Mouse (Mus musculus): ENCODE results near the gene Pptc7. TPM values are rescaled to one million over a fixed set of nuclear protein-coding genes. Genes with fewer than 3 reads are reported as not detected.

Gene Pptc7
- total RNA-seq, 2 experiments from 2014 or later = 39.6 to 74.8 TPM

DNA sequence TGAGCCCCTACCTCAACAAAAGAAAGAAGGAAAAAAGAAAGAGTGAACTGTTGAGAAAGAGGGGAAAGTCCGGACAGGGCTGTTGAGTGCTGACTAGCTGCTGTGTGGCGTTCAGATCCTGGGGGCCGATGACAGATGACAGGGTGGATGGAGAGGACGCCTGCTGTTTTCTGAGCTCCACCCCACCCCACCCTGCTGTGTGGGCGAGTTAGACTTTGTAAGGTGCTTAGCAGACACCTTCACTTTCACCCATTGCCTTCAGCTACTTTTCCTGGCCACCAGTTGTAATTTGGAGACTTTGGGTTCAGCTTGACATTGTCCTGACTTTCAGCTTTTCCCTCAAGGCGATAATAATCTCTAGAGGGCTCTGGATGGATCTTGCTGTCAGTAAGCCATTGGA is 7.0 kb downstream of the Pptc7 start:
- no peak for DNase-seq
- intact Hi-C loops (cut with DNase I; ENCODE audit: low total_unique reads) = no loop called here

DNA sequence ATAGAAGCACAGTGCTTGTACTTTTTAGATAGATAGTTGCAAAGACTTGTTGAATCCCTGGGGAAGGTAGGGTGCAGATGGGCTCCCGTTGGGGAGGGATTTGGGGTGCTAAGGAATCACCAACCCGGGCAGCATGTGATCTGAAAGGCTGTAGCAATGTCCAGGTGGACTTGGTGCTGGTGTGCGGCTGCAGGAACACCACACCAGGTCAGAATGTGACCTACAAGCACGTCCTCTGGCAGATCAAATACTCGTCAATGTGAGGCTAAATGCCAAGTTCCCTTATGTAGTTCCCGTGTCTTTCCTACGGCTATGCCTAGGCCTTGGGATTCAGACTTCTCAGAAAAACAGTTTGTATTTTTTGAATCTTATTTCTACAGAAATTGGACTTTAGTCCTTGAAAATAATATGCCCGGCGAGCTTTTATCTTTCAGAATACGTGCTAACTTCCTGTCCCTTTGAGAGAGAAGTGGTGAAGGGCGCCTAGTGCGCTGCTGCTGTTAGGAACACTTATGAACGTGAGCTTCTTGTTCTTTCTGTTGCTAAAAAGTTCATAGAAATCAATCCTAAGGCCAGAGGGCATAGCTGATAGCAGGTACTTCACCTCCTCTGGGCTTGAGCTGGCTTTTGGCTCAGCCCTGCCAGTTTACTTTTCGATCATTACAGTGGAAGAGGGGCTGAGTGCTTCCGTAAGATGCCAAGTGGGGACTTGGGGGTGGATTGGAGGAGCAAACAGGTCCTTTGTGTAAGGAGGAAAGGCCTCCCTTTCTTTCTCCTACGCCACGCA is 7.6 kb downstream of the Pptc7 start:
- intact Hi-C loops (cut with DNase I; ENCODE audit: low total_unique reads) = no loop called here
- DNase-seq = no peak

DNA sequence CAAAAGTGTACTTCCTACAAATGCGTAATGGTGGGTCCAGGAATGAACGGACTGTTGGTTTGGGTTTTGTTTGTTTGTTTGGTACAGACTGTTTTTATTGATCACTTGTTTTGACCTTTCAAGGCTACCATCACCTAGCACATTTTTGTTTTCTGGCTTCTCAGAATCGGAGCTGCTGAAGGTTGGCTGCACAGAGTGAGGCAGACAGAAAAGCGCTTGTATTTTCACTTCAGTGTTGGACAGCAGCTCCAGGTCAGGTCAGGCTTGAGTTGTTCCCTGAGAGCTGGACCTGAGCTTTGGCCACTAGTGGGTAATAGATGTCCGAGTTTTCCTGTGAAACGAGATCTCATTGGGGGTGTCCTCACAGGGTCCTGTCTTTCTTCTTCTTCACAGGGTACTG is 9.0 kb downstream of the Pptc7 start:
- intact Hi-C loops (cut with DNase I; ENCODE audit: low total_unique reads) = no loop called here

DNA sequence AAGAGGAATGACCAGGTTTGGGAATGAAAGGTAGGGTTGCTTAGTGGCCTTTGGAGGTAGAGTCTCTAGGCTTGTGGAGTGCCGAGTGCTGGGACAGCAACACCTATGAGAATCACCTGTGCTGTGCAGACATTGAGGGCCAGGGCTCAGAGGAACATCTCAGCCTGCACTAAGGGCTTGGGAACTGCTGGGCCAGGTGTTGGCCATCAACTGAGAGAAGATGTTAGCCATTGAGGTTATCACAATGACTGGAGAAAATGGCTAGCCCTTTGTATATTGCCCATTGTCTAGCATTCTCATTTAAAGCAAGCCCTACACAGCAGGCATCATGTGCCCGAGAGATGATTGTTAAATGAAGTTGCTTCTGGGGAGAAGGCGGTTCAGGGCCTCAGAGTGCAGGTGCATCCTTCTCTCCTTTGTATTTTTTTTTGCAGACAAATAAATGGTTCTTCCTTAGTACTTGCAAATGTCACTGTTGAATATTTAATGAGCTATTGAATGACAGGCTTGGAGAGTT is 10.1 kb downstream of the Pptc7 start:
- intact Hi-C loops (cut with DNase I; ENCODE audit: low total_unique reads) = no loop called here
- DNase-seq = no peak

More for the DNA sequence above, 9.0 kb downstream of the Pptc7 start:
- no peak for DNase-seq

DNA sequence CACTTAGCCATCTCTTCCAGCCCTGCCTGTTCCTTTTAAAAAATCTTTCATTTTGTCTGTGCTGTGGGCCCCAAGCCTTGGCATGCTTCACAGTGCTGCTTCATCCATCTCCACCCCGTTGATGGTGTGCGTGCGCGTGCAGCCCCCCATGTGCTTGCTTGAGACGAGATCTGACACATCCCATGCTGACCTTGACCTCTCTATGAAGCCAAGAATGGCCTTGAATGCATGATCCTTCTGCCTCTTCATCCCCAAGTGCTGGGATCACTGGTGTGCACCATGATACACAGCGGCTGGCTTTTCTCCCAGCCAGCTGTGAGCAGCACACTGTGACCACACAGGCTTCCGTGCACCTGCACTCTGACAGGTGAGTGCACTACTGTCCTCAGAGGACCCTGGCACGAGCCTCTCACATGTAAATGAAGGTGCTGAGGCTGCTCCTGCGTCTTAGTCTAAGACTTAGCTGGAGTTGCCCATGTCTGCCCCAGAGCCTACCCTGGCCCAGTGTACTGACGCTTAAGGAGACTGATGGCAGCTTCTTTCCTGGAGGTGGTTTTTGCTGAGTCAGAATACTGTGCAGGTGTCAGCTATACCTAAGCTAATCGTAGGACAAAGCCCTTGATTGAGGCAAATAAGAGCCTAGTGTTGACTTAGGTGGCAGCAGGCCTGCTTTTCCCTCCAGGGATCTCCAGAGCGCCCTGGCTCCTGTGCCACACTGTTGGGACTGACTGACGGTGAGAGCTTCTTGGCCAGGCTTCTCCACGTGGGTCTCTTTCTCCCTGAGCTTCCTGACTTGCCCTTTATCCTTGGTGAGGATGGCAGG is 11.2 kb downstream of the Pptc7 start:
- no peak for DNase-seq
- intact Hi-C loops (cut with DNase I; ENCODE audit: low total_unique reads) = no loop called here

DNA sequence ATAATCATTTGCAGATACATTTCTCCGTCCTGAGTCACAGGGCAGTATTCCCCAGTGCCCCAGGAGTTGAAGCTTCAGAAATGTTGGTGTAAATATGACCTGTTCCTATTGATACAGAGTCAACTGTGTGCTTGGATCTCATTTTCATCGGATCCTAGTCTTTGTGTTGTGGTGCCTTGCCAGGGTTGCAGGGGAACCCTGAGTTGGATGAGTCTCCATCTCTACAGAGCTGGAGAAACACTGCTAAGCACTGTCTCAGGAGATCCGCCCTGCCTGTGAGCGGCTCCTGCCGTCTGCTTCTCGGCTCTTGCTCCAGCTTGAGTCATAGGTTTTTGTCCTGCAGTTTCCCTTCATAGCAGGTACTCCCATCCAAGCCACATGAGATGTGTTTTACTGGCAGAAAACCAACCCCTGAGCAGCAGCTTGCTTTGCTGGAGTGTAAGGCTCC is 15.9 kb downstream of the Pptc7 start:
- DNase-seq = no peak
- intact Hi-C loops (cut with DNase I; ENCODE audit: low total_unique reads) = no loop called here

DNA sequence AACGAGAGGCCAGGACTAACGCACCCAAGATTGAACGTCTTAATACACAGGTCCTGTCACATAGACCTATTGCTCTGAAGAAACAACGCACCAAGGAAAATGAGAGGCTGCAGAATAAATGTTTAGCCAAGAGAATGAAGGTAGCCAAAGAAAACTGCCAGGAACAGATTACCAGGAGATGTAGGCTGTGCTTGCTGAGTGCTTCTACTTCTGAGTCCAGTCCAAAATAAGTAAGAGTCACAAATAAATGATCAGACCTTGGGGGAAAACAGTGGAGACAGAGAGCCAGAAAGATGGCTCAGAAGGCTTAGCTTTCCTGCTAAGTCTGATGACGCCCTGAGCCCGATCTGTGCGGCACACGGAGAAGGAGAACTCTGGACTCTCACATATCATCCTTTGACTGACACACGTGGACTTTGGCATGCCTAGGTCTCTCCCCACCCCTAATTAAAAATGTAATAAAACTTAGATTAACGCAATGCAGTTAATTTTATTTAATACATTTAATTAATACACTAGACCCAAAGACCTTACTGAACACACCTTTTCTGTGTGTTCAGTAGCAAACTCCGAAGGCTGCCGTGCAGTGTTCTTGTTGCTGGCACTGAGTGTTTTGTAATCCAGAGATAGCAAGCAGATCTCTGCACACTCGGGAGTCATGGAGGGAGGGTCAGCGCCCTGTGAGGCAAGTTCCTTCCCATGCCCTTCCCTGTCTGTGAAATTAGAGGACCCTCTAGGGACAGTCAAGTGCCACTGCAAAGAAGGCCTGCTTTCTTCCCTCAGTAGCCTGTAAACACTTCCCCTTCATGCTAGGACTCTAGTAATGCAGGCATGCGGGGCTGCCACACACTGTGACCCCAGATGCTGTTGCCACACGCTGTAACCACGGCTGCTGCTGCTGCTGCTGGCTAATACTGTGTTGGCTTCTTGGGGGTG is 18.9 kb downstream of the Pptc7 start:
- intact Hi-C loops (cut with DNase I; ENCODE audit: low total_unique reads) = no loop called here
- no peak for DNase-seq

DNA sequence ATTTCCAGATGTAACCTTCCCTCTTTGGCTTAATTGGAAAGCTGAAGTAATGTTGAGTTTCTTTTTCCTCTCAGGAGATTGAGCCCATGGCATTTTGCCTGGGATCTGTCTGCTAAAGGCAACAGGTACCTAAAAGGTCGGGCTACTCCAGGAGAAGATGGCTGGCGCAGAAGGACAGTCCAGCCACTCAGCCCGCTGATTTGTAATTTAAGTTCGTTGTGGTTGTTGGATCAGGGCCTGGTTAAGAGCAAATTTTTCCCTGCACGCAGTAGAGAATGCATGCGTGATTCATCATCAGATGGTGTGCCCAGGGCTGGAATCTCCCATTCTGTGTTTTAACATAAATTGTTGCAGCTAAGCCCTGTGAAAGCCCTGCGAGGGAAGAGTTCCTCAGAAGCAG is 19.8 kb downstream of the Pptc7 start:
- no peak for DNase-seq
- intact Hi-C loops (cut with DNase I; ENCODE audit: low total_unique reads) = no loop called here

DNA sequence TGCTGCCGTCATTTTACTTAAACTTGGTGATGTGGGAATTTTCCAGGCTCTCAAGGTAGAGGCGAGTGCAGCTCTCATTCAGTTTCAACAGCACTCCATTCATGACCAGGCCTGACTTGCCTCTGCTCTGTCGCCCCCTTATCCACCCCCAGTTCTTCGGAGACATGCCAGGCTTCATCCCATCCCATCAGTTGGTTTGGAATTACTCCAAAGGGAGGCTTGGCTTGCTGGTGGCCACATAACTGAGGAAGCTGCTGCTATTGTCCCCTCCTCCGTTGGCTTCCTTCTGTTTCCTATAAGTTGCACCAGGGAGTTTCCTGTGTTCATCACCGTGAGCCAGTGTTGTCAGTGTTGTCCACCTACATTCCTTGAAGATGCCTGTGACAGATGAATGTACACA is 20.4 kb downstream of the Pptc7 start:
- intact Hi-C loops (cut with DNase I; ENCODE audit: low total_unique reads) = no loop called here

DNA sequence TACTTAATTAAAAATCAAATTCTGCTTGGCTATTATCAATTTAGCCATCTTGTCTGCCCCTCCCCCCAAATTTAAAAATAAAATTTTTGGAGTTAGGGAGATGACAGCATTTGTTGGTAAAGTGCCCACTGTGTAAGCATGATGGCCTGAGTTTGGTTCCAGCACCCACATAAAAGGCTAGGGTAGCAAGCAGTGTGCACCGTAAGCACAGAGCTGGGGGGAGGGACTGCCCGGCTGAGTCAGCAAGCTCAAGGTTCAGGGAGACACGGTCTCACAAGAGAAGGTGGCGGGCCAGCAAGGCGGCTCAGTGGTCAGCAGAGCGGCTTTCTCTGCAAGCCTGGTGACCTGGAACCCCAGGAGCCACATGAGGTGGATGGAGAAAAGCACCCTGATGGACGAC is 21.3 kb downstream of the Pptc7 start:
- intact Hi-C loops (cut with DNase I; ENCODE audit: low total_unique reads) = no loop called here

More for the DNA sequence above, 20.4 kb downstream of the Pptc7 start:
- no peak for DNase-seq

DNA sequence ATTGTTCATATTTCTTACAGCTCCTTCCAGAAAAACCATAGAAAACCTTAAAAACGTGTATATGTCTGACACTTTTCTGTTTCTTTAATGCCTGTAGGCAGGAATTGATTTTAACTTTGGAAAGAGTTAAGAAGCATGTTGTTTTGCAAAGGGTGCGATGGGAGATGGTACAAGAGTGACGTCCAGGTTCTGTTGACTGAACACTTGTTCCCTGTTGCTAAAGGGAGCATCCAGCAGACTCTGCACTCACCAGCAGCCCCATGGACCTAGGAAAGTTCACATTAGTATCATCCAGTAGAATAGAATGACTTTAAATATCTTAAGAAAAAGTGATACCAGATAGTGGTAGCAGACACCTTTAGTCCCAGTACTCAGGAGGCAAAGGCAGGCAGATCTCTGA is 22.4 kb downstream of the Pptc7 start:
- intact Hi-C loops (cut with DNase I; ENCODE audit: low total_unique reads) = no loop called here
- no peak for DNase-seq

More for the DNA sequence above, 21.3 kb downstream of the Pptc7 start:
- no peak for DNase-seq

DNA sequence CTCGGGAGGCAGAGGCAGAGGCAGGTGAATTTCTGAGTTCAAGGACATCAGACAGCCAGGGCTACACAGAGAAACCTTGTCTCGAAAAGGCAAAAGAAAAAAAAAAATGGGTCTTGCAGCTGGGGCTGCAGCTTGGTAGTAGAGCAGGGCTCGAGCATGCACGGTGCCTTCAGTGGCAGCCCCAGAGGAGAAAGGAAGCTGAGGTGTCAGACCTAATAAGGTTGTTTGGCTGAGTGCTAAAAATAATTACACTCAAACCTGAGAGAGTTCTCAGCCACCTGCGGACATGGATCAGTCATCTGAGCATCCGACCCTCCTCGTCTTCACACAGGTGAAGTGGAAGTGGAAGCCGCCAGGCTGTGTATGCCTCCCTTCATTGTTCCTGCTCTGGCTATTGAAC is 26.5 kb downstream of the Pptc7 start:
- intact Hi-C loops (cut with DNase I; ENCODE audit: low total_unique reads) = no loop called here
- DNase-seq = no peak

DNA sequence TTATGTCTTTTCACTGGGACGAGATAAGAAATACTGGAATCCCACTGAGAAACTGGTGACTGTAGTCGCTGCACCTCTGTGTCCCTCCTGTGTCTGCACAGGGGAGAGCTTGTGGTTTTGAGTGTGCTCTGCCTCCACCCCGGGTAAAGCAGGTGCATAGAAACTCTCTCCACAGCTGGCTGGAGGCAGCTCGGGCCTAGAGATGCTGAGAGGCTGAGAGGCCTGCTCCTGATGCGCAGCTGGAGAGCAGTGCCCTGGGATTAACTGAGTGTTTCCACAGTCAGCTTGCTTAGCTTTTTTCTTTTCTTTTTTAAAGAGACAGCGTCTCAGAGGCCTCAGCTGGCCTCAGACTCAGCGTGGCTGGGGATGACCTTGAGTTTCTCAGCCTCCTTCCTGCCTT is 27.5 kb downstream of the Pptc7 start:
- no peak for DNase-seq
- intact Hi-C loops (cut with DNase I; ENCODE audit: low total_unique reads) = no loop called here

DNA sequence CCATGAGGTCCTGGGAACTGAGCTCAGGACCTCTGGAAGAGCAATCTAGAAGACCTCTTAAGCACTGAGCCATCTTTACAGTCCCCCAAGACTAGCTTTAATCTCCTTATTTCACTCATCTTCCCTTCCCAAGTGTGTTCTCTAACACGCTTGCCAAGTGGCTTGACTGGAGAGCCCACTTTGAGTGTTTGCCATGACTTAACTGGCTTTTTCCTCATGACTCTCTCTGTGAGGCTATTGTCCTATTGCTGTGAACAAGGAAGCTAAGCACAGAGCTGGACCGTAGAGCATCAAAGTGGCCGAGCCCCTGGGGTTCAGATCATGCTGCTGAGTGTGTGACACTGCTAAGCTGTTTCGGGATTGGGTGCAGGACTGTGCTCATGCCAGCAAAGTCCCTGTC is 28.2 kb downstream of the Pptc7 start:
- DNase-seq = no peak
- intact Hi-C loops (cut with DNase I; ENCODE audit: low total_unique reads) = no loop called here

DNA sequence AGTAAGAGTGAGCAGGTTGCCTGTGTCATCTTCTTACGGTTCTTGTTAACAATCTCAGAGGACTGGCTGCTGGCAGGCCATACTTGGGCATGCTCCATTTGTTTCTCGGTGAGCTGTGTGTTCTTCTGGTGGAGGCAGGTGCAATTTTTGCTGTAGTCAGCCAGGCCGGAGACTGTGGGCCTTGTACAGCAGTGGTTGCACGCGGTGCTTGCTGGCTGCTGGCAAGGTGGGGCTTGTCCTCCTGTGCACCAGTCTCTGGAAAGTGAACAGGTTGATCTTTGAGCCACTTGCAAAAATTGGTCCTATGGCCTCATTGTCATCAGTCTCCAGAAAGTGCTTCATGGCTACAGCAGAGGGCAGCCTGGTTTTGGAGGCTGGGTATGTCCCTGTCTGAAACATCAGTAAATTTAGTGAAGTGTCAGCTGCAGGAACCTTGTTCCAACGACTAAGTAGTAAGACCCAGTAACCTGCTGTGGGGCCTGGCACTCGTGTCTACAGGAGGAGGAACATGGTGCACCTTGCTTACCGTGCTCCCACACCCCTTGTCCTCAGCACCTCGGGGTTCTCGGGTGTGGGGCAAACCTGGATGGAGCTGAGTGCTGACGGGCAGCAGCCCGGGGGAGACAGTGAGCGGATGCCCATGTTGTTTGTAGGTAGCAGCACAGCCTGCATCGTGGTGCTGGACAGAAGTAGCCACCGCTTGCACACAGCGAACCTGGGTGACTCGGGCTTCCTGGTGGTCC is 28.9 kb downstream of the Pptc7 start:
- intact Hi-C loops (cut with DNase I; ENCODE audit: low total_unique reads) = no loop called here
- no peak for DNase-seq

DNA sequence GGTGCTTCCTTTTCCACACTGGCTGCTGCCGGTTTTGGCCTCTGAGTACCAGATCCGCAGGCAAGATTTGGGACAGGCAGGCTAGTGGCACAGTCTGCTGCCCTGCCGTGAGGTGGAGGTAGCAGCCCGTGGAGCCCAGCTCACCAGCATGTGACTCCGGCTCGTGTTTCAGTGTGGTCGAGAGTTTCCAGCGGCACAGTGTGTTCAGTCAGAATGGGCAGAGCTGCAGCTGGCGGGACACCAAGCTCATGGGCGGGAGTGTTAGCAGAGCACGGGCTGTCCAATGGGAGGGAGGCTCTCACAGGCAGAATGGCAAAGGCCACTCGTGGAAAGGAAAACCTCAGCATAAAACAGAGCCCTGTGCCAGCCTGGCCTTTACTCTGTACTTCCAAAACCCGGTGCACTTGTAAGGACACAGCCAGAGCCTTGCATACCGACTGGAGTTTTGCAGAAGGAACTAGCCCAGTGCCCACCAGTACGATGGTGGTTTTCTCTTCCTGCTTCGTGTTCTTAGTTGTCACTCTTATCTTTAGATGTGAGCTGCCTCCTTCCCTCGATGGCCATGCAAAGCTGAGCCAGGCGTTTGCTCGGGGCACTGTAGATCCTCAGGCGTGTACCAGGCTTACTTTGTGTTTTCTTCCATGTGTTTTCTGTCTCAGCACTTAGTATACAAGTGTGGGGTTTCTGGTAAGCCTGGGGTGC is 31.0 kb downstream of the Pptc7 start:
- intact Hi-C loops (cut with DNase I; ENCODE audit: low total_unique reads) = no loop called here
- peak; percentile 96 for DNase-seq

DNA sequence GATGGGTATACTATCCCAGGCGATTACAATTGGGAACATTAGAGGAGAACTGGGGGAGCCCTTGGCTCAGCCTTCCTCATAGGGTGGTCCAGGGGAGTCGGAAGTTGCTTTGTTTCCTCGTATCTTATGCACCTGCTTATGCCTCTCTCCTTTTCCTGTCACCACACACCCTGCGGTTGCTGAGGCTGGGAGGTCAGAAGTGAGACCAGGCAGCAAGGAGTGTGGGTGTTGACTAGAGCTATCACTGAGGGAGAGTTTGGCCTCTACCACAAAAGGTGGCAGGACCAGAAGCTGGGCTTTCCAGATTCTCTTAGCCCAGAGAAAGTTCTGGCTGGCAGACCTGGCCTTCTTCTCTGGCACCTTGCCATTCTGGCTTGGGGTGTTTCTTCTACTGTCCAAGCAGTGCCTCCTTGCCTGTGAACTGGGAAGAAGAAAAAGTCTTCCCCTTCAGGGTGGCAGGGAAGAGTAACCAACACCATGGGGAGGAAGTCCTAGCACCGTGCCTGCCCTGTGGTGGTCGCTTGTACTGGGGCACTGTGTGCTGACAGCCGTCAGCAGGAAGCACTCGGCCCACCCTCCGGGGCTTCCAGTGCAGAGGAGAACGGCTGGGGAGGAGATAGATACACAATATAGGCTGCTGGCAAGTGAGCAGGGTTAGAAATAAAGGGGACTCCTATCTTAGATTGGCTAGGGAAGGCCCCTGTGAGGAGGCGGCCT is 33.3 kb downstream of the Pptc7 start:
- intact Hi-C loops (cut with DNase I; ENCODE audit: low total_unique reads) = no loop called here
- DNase-seq = peak; percentile 52

DNA sequence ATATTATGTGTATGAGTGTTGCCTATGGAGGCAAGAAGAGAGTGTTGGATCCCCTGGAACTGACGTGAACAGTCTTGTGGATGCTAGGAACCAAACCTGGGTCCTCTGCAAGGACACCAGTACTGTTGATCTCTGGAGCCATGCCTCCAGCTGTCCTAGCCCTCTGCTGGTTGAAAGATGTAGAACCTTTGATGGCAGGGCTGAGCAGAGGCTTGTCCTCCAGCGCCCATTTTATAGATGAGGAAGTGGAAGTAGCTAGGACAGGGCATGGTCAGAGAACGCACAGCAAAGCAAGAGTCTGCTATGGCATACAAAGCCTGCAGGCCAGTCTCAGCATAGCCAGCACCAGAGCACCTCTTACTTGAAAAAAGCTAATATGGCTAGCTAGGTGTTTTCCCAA is 33.9 kb downstream of the Pptc7 start:
- no peak for DNase-seq

More for the DNA sequence above, 33.9 kb downstream of the Pptc7 start:
- intact Hi-C loops (cut with DNase I; ENCODE audit: low total_unique reads) = no loop called here

Measured in gastrocnemius, postnatal 14 days (tissue).